Mouse (Mus musculus): ENCODE results near the gene Bspry.

DNA sequence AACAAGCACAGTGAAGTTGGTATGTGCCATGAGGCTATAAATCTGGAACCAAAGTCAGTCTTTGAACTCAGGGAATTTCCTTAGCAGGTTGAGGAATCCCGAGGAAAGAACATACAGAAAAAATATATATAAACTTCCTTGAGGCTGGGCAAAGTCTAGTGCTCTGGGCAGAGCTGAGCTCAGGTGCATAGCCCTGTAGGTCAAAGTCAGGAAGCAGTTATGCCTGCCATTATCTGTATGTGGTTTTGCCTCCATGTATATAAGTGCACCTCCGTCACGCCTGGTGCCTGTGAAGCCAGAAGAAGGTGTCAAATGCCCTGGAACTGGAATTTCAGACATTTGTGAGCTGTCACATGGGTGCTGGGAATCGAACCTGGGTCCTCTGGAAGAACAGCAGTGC lies 20.9 kb downstream of the Bspry start:
- TF ChIP-seq CTCF (IDR thresholded peaks at IDR 0.05; ENCODE audit: low read depth, low read length) (no peak), TAL1 (conservative IDR thresholded peaks at IDR 0.05; ENCODE audit: low read depth, low read length) (no peak)
